Mouse (Mus musculus): ENCODE results near the gene 4933411K16Rik. TPM values are rescaled to one million over a fixed set of nuclear protein-coding genes. Genes with fewer than 3 reads are reported as not detected.

Gene 4933411K16Rik
- polyA plus RNA-seq, 1 experiment, result 3.6 TPM

DNA sequence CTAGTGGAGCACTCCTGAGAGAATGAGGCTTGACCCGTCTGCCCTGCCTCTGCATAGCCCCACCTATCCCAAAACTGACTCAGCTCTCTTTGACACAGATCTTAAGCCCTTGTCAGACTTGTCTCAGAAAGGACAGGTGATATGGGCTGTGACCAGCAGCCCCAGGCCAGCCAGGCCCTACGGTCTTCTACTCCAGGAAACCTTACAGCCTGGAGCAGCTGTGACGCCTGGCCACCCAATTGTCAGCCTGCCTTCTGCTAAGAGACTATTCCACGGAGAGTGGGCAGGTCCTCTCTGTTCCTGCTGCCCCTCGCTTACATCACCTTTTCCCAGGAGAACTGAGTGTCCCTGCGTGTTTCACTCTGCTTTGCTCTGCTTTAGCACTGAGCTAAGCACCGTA is 40.9 kb upstream of the 4933411K16Rik start:
- TF ChIP-seq POLR2A (IDR thresholded peaks at IDR 0.05; ENCODE audit: low read depth, low read length), result no peak
- no peak for TF ChIP-seq CTCF (conservative IDR thresholded peaks at IDR 0.05; ENCODE audit: insufficient read depth, insufficient read length, low read depth, low read length)
- Histone ChIP-seq H3K27me3 (replicated peaks; ENCODE audit: control insufficient read depth, insufficient read depth, low read length) (no peaks in the 10 kb centered on the region), H3K4me1 (ENCODE audit: control insufficient read depth, insufficient read depth, low read length) (peaks cover 9% of the 10 kb centered on the region; the same call in 1 of the 2 replicates), H3K4me3 (ENCODE audit: insufficient read depth, low read depth, low read length) (no peak overlapping the region), H3K36me3 (ENCODE audit: control insufficient read depth, insufficient read depth, low read length) (no peaks in the 10 kb centered on the region), H3K27ac (ENCODE audit: insufficient read depth, low read depth, low read length) (no peak overlapping the region)
- WGBS, result 82% methylated on average over 7 of the region's 7 CpGs
- no peak for DNase-seq

DNA sequence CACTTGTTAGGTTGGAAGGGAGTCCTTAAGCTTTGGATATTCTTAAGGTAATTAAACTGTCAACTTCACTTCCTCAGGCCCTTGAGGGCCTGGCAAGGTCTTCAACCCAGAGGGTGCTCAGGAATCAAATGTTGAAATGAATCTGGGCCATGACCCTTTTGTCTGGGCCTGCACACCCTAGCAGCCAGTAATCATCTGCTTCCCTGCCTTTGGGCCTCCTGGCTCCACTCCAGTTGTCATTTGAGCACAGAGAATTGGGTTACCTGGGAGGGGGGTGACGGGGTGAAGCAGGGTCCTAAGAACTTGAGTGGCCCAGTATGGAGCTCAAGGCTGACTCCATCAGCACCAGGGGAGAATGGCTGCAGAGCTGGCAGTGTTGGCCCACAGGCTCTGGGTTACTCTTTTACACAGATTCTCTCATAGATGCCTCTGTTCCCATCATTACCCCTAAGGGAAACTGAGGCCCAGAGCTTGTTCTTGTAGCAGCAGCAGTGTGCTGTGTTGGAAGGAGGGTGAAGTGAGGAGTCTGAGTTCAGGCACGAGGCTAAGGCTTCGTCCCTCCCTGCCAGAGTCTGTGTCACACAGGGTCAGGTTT is 37.7 kb upstream of the 4933411K16Rik start:
- Histone ChIP-seq H3K36me3 (ENCODE audit: control insufficient read depth, insufficient read depth, low read length) (no peaks in the 10 kb centered on the region), H3K4me1 (ENCODE audit: control insufficient read depth, insufficient read depth, low read length) (peaks cover 9% of the 10 kb centered on the region; the same call in 1 of the 2 replicates), H3K27me3 (replicated peaks; ENCODE audit: control insufficient read depth, insufficient read depth, low read length) (no peaks in the 10 kb centered on the region), H3K27ac (ENCODE audit: insufficient read depth, low read depth, low read length) (no peak overlapping the region), H3K4me3 (ENCODE audit: insufficient read depth, low read depth, low read length) (no peak overlapping the region)
- 88% methylated on average over 3 of the region's 3 CpGs for WGBS
- TF ChIP-seq POLR2A (IDR thresholded peaks at IDR 0.05; ENCODE audit: low read depth, low read length) (no peak), CTCF (conservative IDR thresholded peaks at IDR 0.05; ENCODE audit: insufficient read depth, insufficient read length, low read depth, low read length) (no peak)
- DNase-seq, result no peak

DNA sequence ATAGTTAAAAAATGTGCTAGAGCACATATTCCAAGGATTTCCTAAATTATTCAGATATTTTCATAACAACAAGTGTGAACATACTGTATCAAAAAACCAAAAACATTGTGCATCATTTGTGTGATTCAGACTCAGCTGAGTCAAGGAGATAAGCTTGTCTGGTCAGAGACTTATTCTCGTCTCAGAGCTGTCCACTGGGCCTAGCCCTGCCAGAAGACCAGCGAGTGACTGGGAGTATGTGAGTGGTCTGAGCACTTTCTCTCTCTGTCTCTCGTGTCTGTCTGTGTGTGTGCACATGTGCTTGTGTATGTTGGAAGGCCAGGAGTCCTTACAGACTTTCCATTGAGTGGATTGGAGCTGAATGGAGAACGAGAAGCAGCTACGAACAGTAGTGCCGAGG is 37.0 kb upstream of the 4933411K16Rik start:
- no peak for DNase-seq
- TF ChIP-seq CTCF (conservative IDR thresholded peaks at IDR 0.05; ENCODE audit: insufficient read depth, insufficient read length, low read depth, low read length) (no peak), POLR2A (IDR thresholded peaks at IDR 0.05; ENCODE audit: low read depth, low read length) (no peak)
- Histone ChIP-seq H3K27ac (ENCODE audit: insufficient read depth, low read depth, low read length) (no peak overlapping the region), H3K36me3 (ENCODE audit: control insufficient read depth, insufficient read depth, low read length) (no peaks in the 10 kb centered on the region), H3K4me3 (ENCODE audit: insufficient read depth, low read depth, low read length) (no peak overlapping the region), H3K27me3 (replicated peaks; ENCODE audit: control insufficient read depth, insufficient read depth, low read length) (no peaks in the 10 kb centered on the region), H3K4me1 (ENCODE audit: control insufficient read depth, insufficient read depth, low read length) (peaks cover 9% of the 10 kb centered on the region; the same call in 1 of the 2 replicates)
- WGBS, result 93% methylated on average over 6 of the region's 6 CpGs

DNA sequence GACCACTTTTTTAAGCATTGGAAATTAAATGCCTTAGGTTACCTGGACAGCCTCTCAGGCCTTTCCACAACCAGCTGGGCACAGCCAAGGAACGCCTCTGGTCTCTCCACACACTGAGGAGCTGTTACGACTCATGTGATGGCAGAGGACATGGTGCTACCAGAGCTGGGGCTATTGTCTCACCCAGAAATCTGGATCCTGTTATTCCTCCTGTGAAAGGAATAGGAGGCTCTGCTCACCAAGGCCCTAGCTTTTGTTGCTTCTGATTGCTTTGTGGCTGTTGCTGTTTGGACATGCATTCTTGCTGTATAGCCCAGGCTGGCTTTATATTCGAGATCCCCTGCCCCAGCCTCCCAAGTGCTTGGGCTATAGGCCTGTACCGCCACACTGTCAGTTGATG is 35.8 kb upstream of the 4933411K16Rik start:
- DNase-seq, result no peak
- Histone ChIP-seq H3K27ac (ENCODE audit: insufficient read depth, low read depth, low read length) (no peak overlapping the region), H3K27me3 (replicated peaks; ENCODE audit: control insufficient read depth, insufficient read depth, low read length) (no peaks in the 10 kb centered on the region), H3K4me3 (ENCODE audit: insufficient read depth, low read depth, low read length) (no peak overlapping the region), H3K4me1 (ENCODE audit: control insufficient read depth, insufficient read depth, low read length) (peaks cover 9% of the 10 kb centered on the region; the same call in 1 of the 2 replicates), H3K36me3 (ENCODE audit: control insufficient read depth, insufficient read depth, low read length) (no peaks in the 10 kb centered on the region)
- TF ChIP-seq CTCF (conservative IDR thresholded peaks at IDR 0.05; ENCODE audit: insufficient read depth, insufficient read length, low read depth, low read length) (no peak), POLR2A (IDR thresholded peaks at IDR 0.05; ENCODE audit: low read depth, low read length) (no peak)
- WGBS, result 83% methylated on average over 4 of the region's 4 CpGs

DNA sequence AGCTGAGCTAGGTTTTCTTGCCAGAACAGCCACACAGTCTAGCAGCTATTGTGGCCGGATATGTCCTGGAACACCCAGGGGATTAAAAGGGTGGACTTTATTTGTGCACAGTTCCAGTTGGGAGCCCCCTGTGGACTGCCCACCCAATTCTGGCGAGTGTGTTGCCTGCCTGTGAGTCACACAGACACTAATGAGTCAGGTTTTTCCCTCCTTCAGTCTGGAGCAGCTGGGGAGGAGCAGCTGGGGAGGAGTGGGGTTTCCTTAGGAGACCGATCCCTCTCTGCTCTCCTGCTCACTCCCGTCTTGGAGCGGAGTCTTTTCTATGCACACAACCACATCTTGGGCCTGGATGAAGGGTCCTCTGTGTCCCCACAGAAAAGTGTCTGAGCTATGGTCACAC is 35.2 kb upstream of the 4933411K16Rik start:
- 68% methylated on average over 5 of the region's 5 CpGs for WGBS
- Histone ChIP-seq H3K27ac (ENCODE audit: insufficient read depth, low read depth, low read length) (peak overlapping the region; percentile 36; the same call in 1 of the 2 replicates), H3K27me3 (replicated peaks; ENCODE audit: control insufficient read depth, insufficient read depth, low read length) (no peaks in the 10 kb centered on the region), H3K36me3 (ENCODE audit: control insufficient read depth, insufficient read depth, low read length) (no peaks in the 10 kb centered on the region), H3K4me3 (ENCODE audit: insufficient read depth, low read depth, low read length) (no peak overlapping the region), H3K4me1 (ENCODE audit: control insufficient read depth, insufficient read depth, low read length) (peaks cover 9% of the 10 kb centered on the region; the same call in 1 of the 2 replicates)
- DNase-seq, result no peak
- TF ChIP-seq CTCF (conservative IDR thresholded peaks at IDR 0.05; ENCODE audit: insufficient read depth, insufficient read length, low read depth, low read length) (no peak), POLR2A (IDR thresholded peaks at IDR 0.05; ENCODE audit: low read depth, low read length) (no peak)

DNA sequence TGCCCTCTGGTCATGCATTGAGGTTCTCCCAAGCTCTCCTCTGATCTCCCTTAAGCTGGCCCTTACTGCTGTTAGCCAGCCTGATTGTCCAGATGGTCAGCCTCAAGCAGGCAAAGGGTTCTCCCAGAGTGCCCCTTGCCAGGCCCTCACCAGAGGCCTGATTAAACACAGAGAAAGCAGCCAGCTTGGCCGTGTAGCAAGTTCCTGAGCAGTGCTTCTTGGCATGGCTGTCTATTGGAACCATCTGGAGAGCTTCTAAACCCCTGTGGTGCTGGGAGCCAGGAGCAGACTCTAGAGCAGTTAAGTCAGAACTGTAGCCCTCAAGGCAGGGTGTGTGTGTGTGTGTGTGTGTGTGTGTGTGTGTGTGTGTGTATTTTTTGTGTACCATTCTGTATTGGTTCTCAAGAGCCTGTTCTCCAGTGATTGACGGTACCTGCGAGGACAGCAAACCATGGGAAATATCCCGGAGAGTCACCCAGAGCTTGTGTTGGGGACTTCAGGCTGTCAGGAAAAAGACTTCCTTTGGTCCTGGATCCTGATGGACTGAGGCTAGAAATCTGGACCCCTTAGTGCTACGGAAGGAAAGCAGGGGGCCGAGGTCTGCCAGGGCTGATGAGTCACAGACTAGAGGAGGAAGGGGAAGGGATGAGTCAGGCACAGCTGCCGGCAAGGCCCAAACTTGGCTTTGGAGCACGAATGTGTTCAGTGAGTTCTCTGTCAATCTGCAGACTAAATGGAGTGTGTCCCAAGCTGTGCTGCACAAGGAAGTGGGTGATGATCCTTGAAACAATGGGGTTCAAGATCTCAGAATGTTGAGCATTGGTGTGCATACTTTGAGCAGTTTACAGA is 34.4 kb upstream of the 4933411K16Rik start:
- H3K4me1 ChIP-seq (ENCODE audit: control insufficient read depth, insufficient read depth, low read length), result peaks cover 9% of the 10 kb centered on the region; the same call in 1 of the 2 replicates
- WGBS, result 40% methylated on average over 8 of the region's 8 CpGs
- no peaks in the 10 kb centered on the region for H3K36me3 ChIP-seq (ENCODE audit: control insufficient read depth, insufficient read depth, low read length)
- TF ChIP-seq CTCF (conservative IDR thresholded peaks at IDR 0.05; ENCODE audit: insufficient read depth, insufficient read length, low read depth, low read length), result no peak
- no peak for TF ChIP-seq POLR2A (IDR thresholded peaks at IDR 0.05; ENCODE audit: low read depth, low read length)
- DNase-seq, result peak; percentile 55
- no peak overlapping the region for H3K4me3 ChIP-seq (ENCODE audit: insufficient read depth, low read depth, low read length)
- no peaks in the 10 kb centered on the region for H3K27me3 ChIP-seq (replicated peaks; ENCODE audit: control insufficient read depth, insufficient read depth, low read length)
- H3K27ac ChIP-seq (ENCODE audit: insufficient read depth, low read depth, low read length), result peak overlapping the region; percentile 49; the same call in 1 of the 2 replicates

DNA sequence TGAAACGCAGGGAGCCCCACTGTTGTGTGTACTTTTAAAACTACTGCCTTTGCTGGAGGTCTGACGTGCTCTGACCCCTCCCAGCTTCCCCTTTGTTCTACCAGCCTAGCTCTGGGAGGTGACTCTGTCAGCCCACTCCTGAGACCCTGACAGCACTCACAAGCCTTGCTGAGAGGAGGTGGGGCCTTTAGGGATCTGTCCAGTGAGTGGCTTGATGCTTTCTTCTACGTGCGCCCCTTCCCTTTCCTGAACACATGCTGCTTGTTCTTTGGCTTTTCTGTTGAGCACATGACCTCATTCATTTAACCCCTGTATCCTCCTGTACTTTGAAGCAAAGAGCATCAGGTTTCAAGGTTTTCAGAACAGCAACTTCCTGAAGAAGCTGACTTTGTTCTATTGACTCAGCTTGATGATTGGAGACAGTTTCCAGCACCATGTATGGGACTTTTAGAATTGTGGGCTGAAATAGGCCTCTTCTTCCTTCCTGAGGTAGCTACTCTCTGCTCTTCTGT is 33.0 kb upstream of the 4933411K16Rik start:
- DNase-seq, result no peak
- H3K4me3 ChIP-seq (ENCODE audit: insufficient read depth, low read depth, low read length), result no peak overlapping the region
- H3K4me1 ChIP-seq (ENCODE audit: control insufficient read depth, insufficient read depth, low read length), result peaks cover 9% of the 10 kb centered on the region; the same call in 1 of the 2 replicates
- 47% methylated on average over 4 of the region's 4 CpGs for WGBS
- no peak overlapping the region for H3K27ac ChIP-seq (ENCODE audit: insufficient read depth, low read depth, low read length)
- TF ChIP-seq POLR2A (IDR thresholded peaks at IDR 0.05; ENCODE audit: low read depth, low read length) (no peak), CTCF (conservative IDR thresholded peaks at IDR 0.05; ENCODE audit: insufficient read depth, insufficient read length, low read depth, low read length) (no peak)
- no peaks in the 10 kb centered on the region for H3K27me3 ChIP-seq (replicated peaks; ENCODE audit: control insufficient read depth, insufficient read depth, low read length)
- H3K36me3 ChIP-seq (ENCODE audit: control insufficient read depth, insufficient read depth, low read length), result no peaks in the 10 kb centered on the region

All from kidney, adult 2 months (tissue).